Mouse (Mus musculus) midbrain, embryonic 11.5 days (tissue): ENCODE results near the gene Susd4. TPM values are rescaled to one million over a fixed set of nuclear protein-coding genes. Genes with fewer than 3 reads are reported as not detected.
A peak's percentile ranks its signal among the peaks of the same experiment; 100 is the strongest.

Source experiments
- ATAC-seq: fragments of 200-750 bp; cut with Nextera tagmentation; 2 replicates; pipeline ENCODE4 v1.8.0; 2017; ENCODE audit warnings: moderate TSS enrichment, moderate library complexity; ENCODE audit not compliant: low FRiP score
- DNase-seq: peaks from one replicate; pipeline ENCODE4 v3.0.0; 2015; ENCODE audit warnings: low spot score; ENCODE audit errors: missing footprints
- H3K27ac ChIP-seq: fragments of 300-500 bp; sonication (generic); 2 replicates; pipeline ENCODE4 v1.5.1; 2014; ENCODE audit warnings: low read depth, low read length
- H3K27me3 ChIP-seq: fragments of 300-500 bp; sonication (generic); 2 replicates; pipeline ENCODE4 v1.6.1; 2014; ENCODE audit warnings: mild to moderate bottlenecking, low read length, moderate library complexity, mixed read lengths; ENCODE audit not compliant: control insufficient read depth, insufficient read depth
- H3K36me3 ChIP-seq: fragments of 300-500 bp; sonication (generic); 2 replicates; pipeline ENCODE4 v1.6.1; 2014; ENCODE audit warnings: mild to moderate bottlenecking, low read length, moderate library complexity, mixed read lengths; ENCODE audit not compliant: control insufficient read depth, insufficient read depth
- H3K4me1 ChIP-seq: fragments of 300-500 bp; sonication (generic); 2 replicates; pipeline ENCODE4 v1.6.1; 2014; ENCODE audit warnings: low read length; ENCODE audit not compliant: control insufficient read depth, insufficient read depth
- H3K4me2 ChIP-seq: fragments of 300-500 bp; sonication (generic); 2 replicates; pipeline ENCODE4 v1.6.1; 2014; ENCODE audit warnings: mild to moderate bottlenecking, moderate library complexity
- H3K4me3 ChIP-seq: fragments of 300-500 bp; sonication (generic); 2 replicates; pipeline ENCODE4 v1.5.1; 2014; ENCODE audit warnings: low read depth, low read length
- H3K9ac ChIP-seq: fragments of 300-500 bp; sonication (generic); 2 replicates; pipeline ENCODE4 v1.6.1; 2014; ENCODE audit warnings: low read length
- H3K9me3 ChIP-seq: fragments of 300-500 bp; sonication (generic); 2 replicates; pipeline ENCODE4 v1.6.1; 2016; ENCODE audit warnings: low read length; ENCODE audit not compliant: control insufficient read depth
- WGBS: fragments of 180-500 bp; shearing (Covaris S2); extraction: QIAGEN DNeasy Blood & Tissue Kit; methylation state at CpG from one replicate; pipeline ENCODE4 v1.1.7; 2014; 5-methylcytosine and 5-hydroxymethylcytosine counted together
- polyA plus RNA-seq: library from polyadenylated mRNA; unstranded; fragments of >200 nt; fragmentation: Nextera tagmentation; extraction: Ambion mirVana; gene quantifications from 2 replicates; pipeline ENCODE4 v1.2.1, GENCODE M21; 2014

Susd4 gene
- polyA plus RNA-seq, 1 experiment from 2014 or later: 23.0 TPM

DNA sequence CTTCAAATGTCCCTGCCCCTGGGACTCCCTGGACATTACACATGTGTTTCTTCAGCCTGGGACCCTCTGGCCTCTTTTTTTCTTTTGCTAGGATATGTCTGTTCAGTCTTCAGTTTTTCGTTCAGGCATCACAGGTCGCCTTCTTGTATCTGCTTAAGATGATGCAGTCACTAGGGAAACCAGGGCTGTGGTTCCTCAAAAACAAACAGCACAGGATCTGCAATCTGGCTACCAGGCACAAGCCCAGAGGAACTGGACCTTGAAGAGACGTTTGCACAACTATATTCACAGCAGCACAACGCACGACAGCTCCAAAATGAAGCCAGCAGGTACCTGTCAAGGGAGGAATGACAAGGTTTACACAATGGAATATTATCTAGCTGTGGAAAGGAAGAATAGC lies 145.9 kb downstream of the Susd4 start:
- H3K9me3 ChIP-seq: no peaks in the 10 kb centered on the region
- no peak overlapping the region for H3K4me2 ChIP-seq
- no peak overlapping the region for H3K4me3 ChIP-seq
- H3K27me3 ChIP-seq: no peaks in the 10 kb centered on the region
- H3K9ac ChIP-seq: no peak overlapping the region
- peaks cover 11% of the 10 kb centered on the region for H3K4me1 ChIP-seq
- H3K27ac ChIP-seq: no peak overlapping the region
- DNase-seq (no peak), ATAC-seq (no peak)
- 85% methylated on average over 5 of the region's 5 CpGs for WGBS
- no peaks in the 10 kb centered on the region for H3K36me3 ChIP-seq

DNA sequence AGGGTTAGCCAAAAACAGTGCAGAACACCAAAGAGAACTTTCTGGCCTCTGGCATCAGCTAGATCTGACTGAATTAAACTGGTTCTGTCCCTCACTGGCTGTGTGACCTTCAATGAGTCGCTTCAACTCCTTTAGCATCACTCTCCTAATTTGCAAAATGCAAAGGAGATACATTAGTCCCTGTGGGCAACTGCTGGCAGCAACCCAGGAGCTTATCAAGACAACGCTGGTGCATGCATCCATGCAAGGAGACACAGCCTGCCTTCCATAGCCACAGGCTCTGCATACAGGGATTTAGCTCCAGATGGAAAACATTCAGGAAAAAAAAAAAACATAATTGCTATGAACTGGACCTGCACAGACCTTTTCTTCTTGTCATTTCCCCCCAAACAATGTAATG lies 148.9 kb downstream of the Susd4 start:
- Histone ChIP-seq H3K4me3 (no peak overlapping the region), H3K4me1 (peaks cover 8% of the 10 kb centered on the region), H3K27ac (no peak overlapping the region), H3K36me3 (no peaks in the 10 kb centered on the region), H3K9me3 (no peaks in the 10 kb centered on the region), H3K9ac (no peak overlapping the region), H3K4me2 (no peak overlapping the region), H3K27me3 (no peaks in the 10 kb centered on the region)
- DNase-seq: no peak
- ATAC-seq: no peak
- WGBS: 77% methylated on average over 2 of the region's 2 CpGs

DNA sequence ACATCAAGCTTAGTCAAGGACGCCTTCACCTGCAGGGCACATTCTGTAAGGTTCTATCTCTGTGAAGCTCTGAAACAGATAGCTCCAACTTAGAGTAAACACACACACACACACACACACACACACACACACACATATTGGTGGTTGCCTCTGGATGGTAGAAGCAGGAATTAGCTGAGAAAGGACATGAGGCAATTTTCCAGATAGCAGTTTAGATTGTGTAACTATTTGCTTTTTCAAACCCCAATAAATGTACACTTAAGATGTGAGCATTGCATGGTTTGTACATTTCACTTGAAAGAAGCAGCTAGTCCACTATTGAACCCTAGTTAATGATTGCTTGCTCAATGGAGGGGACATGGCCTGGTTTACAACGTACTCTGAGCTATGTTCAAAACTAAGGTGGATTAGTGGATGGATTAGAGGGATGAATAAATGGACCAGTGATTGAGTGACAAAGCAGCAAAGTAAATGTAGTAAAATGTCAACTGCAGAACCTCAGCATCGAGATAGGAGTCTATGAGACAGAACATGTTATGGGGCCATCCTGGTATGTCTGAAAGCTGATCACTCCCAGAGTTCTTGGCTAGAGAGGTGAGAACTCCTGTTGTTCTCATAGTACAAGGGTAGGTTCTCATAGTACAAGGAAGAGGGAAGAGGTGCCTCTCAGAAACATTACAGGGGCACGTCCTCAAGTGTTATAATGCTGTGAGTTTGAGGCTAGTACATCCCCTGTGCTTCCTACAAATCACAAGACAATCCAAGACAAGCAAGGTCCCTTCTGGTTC lies 150.7 kb downstream of the Susd4 start:
- DNase-seq: no peak

DNA sequence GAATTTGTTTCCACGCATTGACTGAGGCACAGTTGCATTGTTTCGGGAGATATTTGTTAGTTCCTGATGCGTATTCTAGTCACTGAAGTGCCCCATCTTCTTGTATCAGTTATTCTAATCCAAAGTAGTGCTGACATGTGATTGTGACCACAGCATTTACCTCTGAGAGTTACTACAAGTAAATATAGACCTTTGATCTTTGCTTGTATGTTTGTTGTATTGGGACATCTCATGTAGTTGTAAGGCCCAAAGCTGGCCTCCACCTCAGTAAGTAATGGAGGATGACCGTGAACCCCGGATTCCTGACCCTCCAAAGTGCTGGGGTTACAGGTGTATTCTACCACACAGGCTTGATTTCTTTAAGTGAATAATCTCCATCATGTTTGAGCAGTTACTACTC lies 152.5 kb downstream of the Susd4 start:
- Histone ChIP-seq H3K4me3 (no peak overlapping the region), H3K9me3 (no peaks in the 10 kb centered on the region), H3K27ac (no peak overlapping the region), H3K9ac (no peak overlapping the region), H3K4me2 (no peak overlapping the region), H3K27me3 (no peaks in the 10 kb centered on the region), H3K4me1 (peaks cover 9% of the 10 kb centered on the region; the same call in 1 of the 2 replicates), H3K36me3 (no peaks in the 10 kb centered on the region)
- 93% methylated on average over 5 of the region's 5 CpGs for WGBS
- DNase-seq (no peak), ATAC-seq (no peak)

More for the DNA sequence above, 150.7 kb downstream of the Susd4 start:
- Histone ChIP-seq H3K4me1 (peaks cover 8% of the 10 kb centered on the region; the same call in 1 of the 2 replicates), H3K9me3 (no peaks in the 10 kb centered on the region), H3K27ac (no peak overlapping the region), H3K27me3 (no peaks in the 10 kb centered on the region), H3K36me3 (no peaks in the 10 kb centered on the region), H3K4me3 (no peak overlapping the region), H3K4me2 (no peak overlapping the region), H3K9ac (no peak overlapping the region)
- ATAC-seq: no peak
- WGBS: 84% methylated on average over 4 of the region's 4 CpGs

DNA sequence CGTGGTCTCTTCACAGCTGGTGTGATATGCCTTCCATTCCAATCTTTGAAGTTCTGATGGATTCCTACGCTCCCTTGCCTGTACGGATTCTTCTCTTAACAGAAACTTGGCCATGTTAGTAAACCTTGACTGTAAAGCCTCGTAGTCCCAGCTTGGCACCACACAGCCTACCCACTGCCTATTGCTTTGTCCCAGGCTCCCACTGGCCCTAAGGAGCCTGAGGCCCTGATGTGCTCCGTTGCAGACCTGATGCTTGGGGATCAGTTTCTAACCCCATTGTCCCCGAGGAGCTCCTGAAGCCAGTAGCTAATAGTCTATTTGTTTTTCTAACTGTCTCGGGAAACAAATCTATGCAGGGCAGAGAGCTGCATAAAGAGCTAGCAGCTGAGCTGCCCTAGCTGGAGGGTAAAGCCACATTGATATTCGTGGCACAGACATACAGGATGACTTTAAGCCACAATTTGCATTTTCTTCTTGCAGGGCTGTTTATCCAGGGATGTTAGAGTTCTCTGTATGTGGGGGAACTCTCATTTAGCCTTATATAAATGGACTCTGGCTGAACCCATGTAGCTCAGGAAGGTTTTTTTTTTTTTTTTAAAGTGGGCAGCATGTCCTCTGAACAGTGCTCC lies 155.2 kb downstream of the Susd4 start:
- H3K9ac ChIP-seq: no peak overlapping the region; the same call in 1 of the 2 replicates
- no peaks in the 10 kb centered on the region for H3K36me3 ChIP-seq
- peak overlapping the region; percentile 41 for H3K27ac ChIP-seq
- WGBS: 41% methylated on average over 8 of the region's 8 CpGs
- ATAC-seq (peak; percentile 81), DNase-seq (no peak)
- no peak overlapping the region for H3K4me3 ChIP-seq
- no peaks in the 10 kb centered on the region for H3K27me3 ChIP-seq
- H3K9me3 ChIP-seq: no peaks in the 10 kb centered on the region
- no peak overlapping the region for H3K4me2 ChIP-seq
- H3K4me1 ChIP-seq: peaks cover 9% of the 10 kb centered on the region; the same call in 1 of the 2 replicates

DNA sequence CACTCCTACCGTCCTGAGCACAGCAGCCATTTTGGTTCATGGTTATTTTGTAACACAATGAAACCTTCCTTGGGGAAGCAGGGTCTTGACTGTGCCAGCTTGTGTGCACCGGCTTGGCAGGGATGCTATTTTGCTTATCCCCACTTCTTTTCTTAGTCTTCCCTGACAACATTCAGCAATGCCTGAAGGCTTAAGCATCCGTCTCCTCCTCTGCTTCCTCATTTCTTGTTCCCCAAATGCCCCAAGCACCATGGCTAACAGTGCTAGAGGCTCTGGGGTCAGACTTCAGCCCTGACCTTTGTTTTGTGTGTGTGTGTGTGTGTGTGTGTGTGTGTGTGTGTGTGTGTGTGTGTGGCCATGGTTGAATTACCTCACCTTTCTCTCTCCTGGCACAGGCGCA lies 159.2 kb downstream of the Susd4 start:
- WGBS: 61% methylated on average over 4 of the region's 4 CpGs
- Histone ChIP-seq H3K4me1 (peaks cover 9% of the 10 kb centered on the region; the same call in 1 of the 2 replicates), H3K4me2 (no peak overlapping the region), H3K4me3 (no peak overlapping the region), H3K9ac (no peak overlapping the region), H3K27me3 (no peaks in the 10 kb centered on the region), H3K27ac (no peak overlapping the region), H3K9me3 (no peaks in the 10 kb centered on the region), H3K36me3 (no peaks in the 10 kb centered on the region)
- ATAC-seq (no peak), DNase-seq (no peak)

DNA sequence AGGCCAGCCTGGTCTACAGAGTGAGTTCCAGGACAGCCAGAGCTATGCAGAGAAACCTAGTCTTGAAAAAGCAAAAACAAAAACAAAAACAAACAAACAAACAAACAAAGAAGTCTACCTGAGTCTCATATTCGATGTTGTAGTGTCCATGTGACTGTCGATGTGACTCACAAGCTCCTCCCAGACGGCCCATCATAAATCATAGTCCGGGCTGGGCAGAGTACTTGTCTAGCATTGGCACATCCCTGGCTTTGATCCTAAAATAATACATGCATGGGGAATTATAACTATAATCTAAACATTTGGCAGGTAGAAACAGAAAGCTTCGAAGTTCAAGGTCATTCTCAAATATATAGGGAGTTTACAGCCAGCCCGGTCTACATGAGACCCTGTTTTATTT lies 162.8 kb downstream of the Susd4 start:
- no peaks in the 10 kb centered on the region for H3K27me3 ChIP-seq
- H3K36me3 ChIP-seq: no peaks in the 10 kb centered on the region
- no peak overlapping the region for H3K27ac ChIP-seq
- DNase-seq: no peak
- H3K9me3 ChIP-seq: no peaks in the 10 kb centered on the region
- no peak overlapping the region for H3K9ac ChIP-seq
- no peaks in the 10 kb centered on the region; the same call in 1 of the 2 replicates for H3K4me1 ChIP-seq
- ATAC-seq: no peak
- 88% methylated on average over 6 of the region's 6 CpGs for WGBS
- no peak overlapping the region for H3K4me2 ChIP-seq
- H3K4me3 ChIP-seq: no peak overlapping the region

DNA sequence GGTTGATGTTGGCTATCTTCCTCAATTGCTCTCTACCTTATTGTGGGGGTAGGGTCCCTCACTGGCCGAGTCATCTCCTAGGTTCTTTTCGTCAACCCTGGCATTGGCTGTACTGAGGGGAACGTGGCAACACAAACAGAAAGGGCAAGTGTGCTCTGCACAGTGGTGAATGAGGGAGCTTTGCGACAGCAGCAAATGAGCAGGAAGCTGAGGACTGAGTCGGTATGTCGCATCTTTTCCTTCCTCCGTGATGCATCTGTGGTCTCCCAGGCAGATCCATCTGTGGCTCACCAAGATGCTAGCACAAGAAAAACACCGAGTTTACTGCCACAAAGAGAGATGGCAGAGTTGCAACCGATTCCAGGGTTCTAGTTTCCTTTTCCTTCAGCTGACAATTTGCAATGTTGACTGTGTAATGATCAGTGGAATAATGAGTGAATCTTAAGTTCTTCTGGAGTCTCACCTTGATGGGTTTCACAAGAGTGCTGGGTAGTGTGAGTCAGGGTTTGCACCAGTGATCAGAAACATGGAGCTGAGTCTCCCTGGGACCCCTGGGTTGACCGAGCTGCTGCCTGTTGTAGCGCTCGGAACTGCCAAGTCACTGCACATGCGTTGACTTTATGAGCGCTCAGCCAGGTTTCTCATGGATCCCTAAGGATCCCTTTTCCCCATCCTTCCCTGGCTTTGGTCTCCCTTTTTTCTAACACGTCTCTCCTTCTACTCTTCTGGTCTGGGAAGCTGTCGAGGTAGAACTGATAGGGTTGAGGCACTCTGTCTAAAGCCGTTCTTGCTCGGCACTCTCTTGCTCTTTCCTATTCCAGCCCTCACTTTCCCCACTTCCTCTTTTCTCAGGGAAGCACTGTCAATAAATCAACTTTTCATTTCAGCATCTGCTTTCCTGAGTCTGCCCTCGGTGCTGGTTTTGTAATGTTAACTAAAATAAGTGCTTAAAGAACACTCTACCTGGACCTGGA lies 164.5 kb downstream of the Susd4 start:
- Histone ChIP-seq H3K4me2 (no peak overlapping the region), H3K27ac (no peak overlapping the region), H3K9me3 (no peaks in the 10 kb centered on the region), H3K36me3 (no peaks in the 10 kb centered on the region), H3K9ac (no peak overlapping the region), H3K27me3 (no peaks in the 10 kb centered on the region), H3K4me3 (no peak overlapping the region), H3K4me1 (no peaks in the 10 kb centered on the region)
- DNase-seq: no peak
- no peak for ATAC-seq
- WGBS: 89% methylated on average over 19 of the region's 19 CpGs
